In genomic region chr4:55960063-55960462, GRCm38 (mm10) we compare ENCODE assay signal across 17 mouse cellular contexts.
DNase-seq lines count a peak whose midpoint lies in the region; ATAC-seq and TF ChIP-seq lines count a peak whose summit lies in the region.
"Had no signal": no experiment of that assay in that cellular context is flagged by ENCODE, and none has a peak within 500 bp of the region (broad histone marks: within the 10 kb centered on the region; RNA-seq: fewer than 3 reads in every experiment).

No protein-coding gene starts in this region.

- H3K9me3 ChIP-seq in intestine, postnatal 0 days (ENCODE audit: control insufficient read depth) = no peaks in the 10 kb centered on the region
- H3K9me3 ChIP-seq: liver, embryonic 15.5 days had no signal

- ATAC-seq in intestine, postnatal 0 days = no peak
- ATAC-seq: inflammation-experienced regulatory T-cells, adult 6 months had no signal

- no peak overlapping the region for H3K27ac ChIP-seq in intestine, postnatal 0 days (ENCODE audit: low read depth, low read length)
- H3K27ac ChIP-seq: liver, embryonic 15.5 days had no signal

- WGBS in intestine, postnatal 0 days = 78% methylated on average over 1 of the region's 1 CpGs

- peak; percentile 88 for DNase-seq in heart, adult 11 months
- no peak for DNase-seq in heart, adult 8-10 months (ENCODE audit: low spot score)
- peak; percentile 80 for DNase-seq in adrenal gland, adult 2 months
- peak; percentile 81 for DNase-seq in gonadal fat pad, adult 2 months (ENCODE audit: low read depth)
- peak; percentile 36 to 42 for DNase-seq in monocyte, adult 2 months (ENCODE audit: low read depth in 1 of 2, low spot score in 2 of 2)
- no peak for DNase-seq in testis, postnatal 14 days (ENCODE audit: low spot score)
- DNase-seq in layer of hippocampus, adult 9-11 months = no peak
- DNase-seq: cerebellum, adult 2 months; embryo, embryonic 11 days; gastrocnemius, postnatal 36 days; heart, postnatal 36 days; kidney, postnatal 10 days; right cerebral cortex, postnatal 4 days; thymus, postnatal 25 days had no signal

- H3K36me3 ChIP-seq in intestine, postnatal 0 days (ENCODE audit: control insufficient read depth, insufficient read depth) = no peaks in the 10 kb centered on the region
- H3K36me3 ChIP-seq: liver, embryonic 15.5 days had no signal

- no peak for TF ChIP-seq CTCF in intestine, postnatal 0 days (IDR thresholded peaks at IDR 0.05; ENCODE audit: low read depth)

- no peak overlapping the region for H3K4me2 ChIP-seq in intestine, postnatal 0 days (replicated peaks; ENCODE audit: low read depth)
- H3K4me2 ChIP-seq: liver, embryonic 15.5 days had no signal

- H3K4me3 ChIP-seq in intestine, postnatal 0 days (ENCODE audit: low read depth, low read length) = no peak overlapping the region
- H3K4me3 ChIP-seq: liver, embryonic 15.5 days had no signal

- H3K27me3 ChIP-seq in intestine, postnatal 0 days (replicated peaks; ENCODE audit: control insufficient read depth, insufficient read depth, low read length) = no peaks in the 10 kb centered on the region
- H3K27me3 ChIP-seq: liver, embryonic 15.5 days had no signal

- no peaks in the 10 kb centered on the region for H3K4me1 ChIP-seq in intestine, postnatal 0 days (replicated peaks; ENCODE audit: control insufficient read depth, insufficient read depth, low read length)
- H3K4me1 ChIP-seq: liver, embryonic 15.5 days had no signal

- no peak overlapping the region for H3K9ac ChIP-seq in intestine, postnatal 0 days (ENCODE audit: low read depth, low read length)
- H3K9ac ChIP-seq: liver, embryonic 15.5 days had no signal

Comparison
In these comparisons a context has a peak if more than half of its experiments do, and no peak if none do; other contexts are left out.
1. DNase-seq: peak in heart, adult 11 months (single experiment), adrenal gland, adult 2 months (single experiment), gonadal fat pad, adult 2 months (single experiment) and monocyte, adult 2 months (2 of 2); none in heart, adult 8-10 months (single experiment), testis, postnatal 14 days (single experiment) and layer of hippocampus, adult 9-11 months (single experiment).